Mouse (Mus musculus) cerebellum, adult 2 months (tissue): ENCODE measurements around the gene Gm38431.

ENCODE experiments used
- CTCF ChIP-seq: fragments of 200-500 bp; IDR thresholded peaks from 2 replicates; pipeline ENCODE4 v1.5.1; 2011; ENCODE audit warnings: low read depth, mild to moderate bottlenecking, control low read depth, low read length, moderate library complexity, borderline replicate concordance; ENCODE audit not compliant: insufficient read depth
- POLR2A ChIP-seq: fragments of 200-500 bp; IDR thresholded peaks from 2 replicates; pipeline ENCODE4 v1.6.1; 2011; ENCODE audit warnings: low read length, control low read depth, borderline replicate concordance; ENCODE audit not compliant: insufficient read depth

GRCm38 (mm10) chr9:21105760-21106564 lies 14.2 kb upstream of the Gm38431 start:
- no peak for TF ChIP-seq CTCF
- no peak for TF ChIP-seq POLR2A
